Mouse (Mus musculus): Measurements from ENCODE around the gene Sgo2a. TPM values are rescaled to one million over a fixed set of nuclear protein-coding genes. Genes with fewer than 3 reads are reported as not detected.

Sgo2a gene
- 18.3 and 21.2 TPM in 2 replicates for polyA plus RNA-seq (2016; fragmentation: Nextera tagmentation; extraction: Ambion mirVana)

GRCm38 (mm10) chr1:57995432-57996132 lies at the start of gene Sgo2a:
TSS of gene Sgo2a (plus strand) at chr1:57995971.
- H3K27me3 ChIP-seq (ENCODE audit: low read depth, poor library complexity, severe bottlenecking) = no peaks in the 10 kb centered on the region
- H3K36me3 ChIP-seq = peaks cover 18% of the 10 kb centered on the region
- peak within 1 kb of the TSS; percentile 77 for H3K4me3 ChIP-seq
- DNase-seq (ENCODE audit: low spot score) = peak; percentile 98
- H3K4me1 ChIP-seq = peaks cover 10% of the 10 kb centered on the region
- H3K9me3 ChIP-seq (replicated peaks) = no peaks in the 10 kb centered on the region
- H3K27ac ChIP-seq = peak within 1 kb of the TSS; percentile 94
- 7% methylated on average over 30 of the region's 30 CpGs for WGBS

GRCm38 (mm10) chr1:57947552-57948347 lies 48.0 kb upstream of the Sgo2a start:
- Histone ChIP-seq H3K4me3 (no peak overlapping the region), H3K36me3 (0 out of 2 replicates have a peak, but pooled peaks cover 7% of the 10 kb centered on the region), H3K27ac (no peak overlapping the region), H3K27me3 (ENCODE audit: low read depth, poor library complexity, severe bottlenecking) (0 out of 2 replicates have a peak, but pooled peaks cover 4% of the 10 kb centered on the region), H3K4me1 (no peaks in the 10 kb centered on the region), H3K9me3 (replicated peaks) (no peaks in the 10 kb centered on the region)
- DNase-seq (ENCODE audit: low spot score) = no peak
- 43% methylated on average over 2 of the region's 2 CpGs for WGBS

- no peak overlapping the region for H3K27ac ChIP-seq
- 0 out of 2 replicates have a peak, but pooled peaks cover 7% of the 10 kb centered on the region for H3K36me3 ChIP-seq
- H3K9me3 ChIP-seq (replicated peaks) = no peaks in the 10 kb centered on the region
- whole genome bisulfite sequencing = 27% methylated on average over 1 of the region's 1 CpGs
- H3K4me3 ChIP-seq = no peak overlapping the region
- no peak for DNase-seq (ENCODE audit: low spot score)
- H3K4me1 ChIP-seq = no peaks in the 10 kb centered on the region
- H3K27me3 ChIP-seq (ENCODE audit: low read depth, poor library complexity, severe bottlenecking) = no peaks in the 10 kb centered on the region
Measured at GRCm38 (mm10) chr1:57949195-57949594, 46.6 kb upstream of the Sgo2a start.

GRCm38 (mm10) chr1:57949716-57950115 lies 46.1 kb upstream of the Sgo2a start:
- peaks cover 12% of the 10 kb centered on the region; the same call in 1 of the 2 replicates for H3K36me3 ChIP-seq
- H3K9me3 ChIP-seq (replicated peaks) = no peaks in the 10 kb centered on the region
- no peak overlapping the region for H3K4me3 ChIP-seq
- no peaks in the 10 kb centered on the region for H3K27me3 ChIP-seq (ENCODE audit: low read depth, poor library complexity, severe bottlenecking)
- no peak for DNase-seq (ENCODE audit: low spot score)
- 81% methylated on average over 5 of the region's 5 CpGs for WGBS
- H3K4me1 ChIP-seq = no peaks in the 10 kb centered on the region
- H3K27ac ChIP-seq = no peak overlapping the region

- H3K9me3 ChIP-seq (replicated peaks) = no peaks in the 10 kb centered on the region
- H3K36me3 ChIP-seq = peaks cover 30% of the 10 kb centered on the region
- no peak overlapping the region for H3K27ac ChIP-seq
- DNase-seq (ENCODE audit: low spot score) = no peak
- no peak overlapping the region for H3K4me3 ChIP-seq
- no peaks in the 10 kb centered on the region for H3K27me3 ChIP-seq (ENCODE audit: low read depth, poor library complexity, severe bottlenecking)
- 96% methylated on average over 4 of the region's 4 CpGs for WGBS
- H3K4me1 ChIP-seq = no peaks in the 10 kb centered on the region
Measured at GRCm38 (mm10) chr1:57952509-57952908, 43.3 kb upstream of the Sgo2a start.

GRCm38 (mm10) chr1:57953586-57954375 lies 42.0 kb upstream of the Sgo2a start:
- peaks cover 34% of the 10 kb centered on the region for H3K36me3 ChIP-seq
- H3K27ac ChIP-seq = no peak overlapping the region
- DNase-seq (ENCODE audit: low spot score) = no peak
- WGBS = 89% methylated on average over 16 of the region's 16 CpGs
- no peaks in the 10 kb centered on the region for H3K27me3 ChIP-seq (ENCODE audit: low read depth, poor library complexity, severe bottlenecking)
- no peaks in the 10 kb centered on the region for H3K4me1 ChIP-seq
- no peak overlapping the region for H3K4me3 ChIP-seq
- H3K9me3 ChIP-seq (replicated peaks) = no peaks in the 10 kb centered on the region

- Histone ChIP-seq H3K4me3 (no peak overlapping the region), H3K27me3 (ENCODE audit: low read depth, poor library complexity, severe bottlenecking) (no peaks in the 10 kb centered on the region), H3K9me3 (replicated peaks) (no peaks in the 10 kb centered on the region), H3K36me3 (peaks cover 39% of the 10 kb centered on the region), H3K27ac (no peak overlapping the region), H3K4me1 (no peaks in the 10 kb centered on the region)
- 91% methylated on average over 5 of the region's 5 CpGs for WGBS
- DNase-seq (ENCODE audit: low spot score) = no peak
Measured at GRCm38 (mm10) chr1:57954376-57954765, 41.4 kb upstream of the Sgo2a start.

- Histone ChIP-seq H3K4me3 (no peak overlapping the region), H3K27me3 (ENCODE audit: low read depth, poor library complexity, severe bottlenecking) (no peaks in the 10 kb centered on the region), H3K27ac (no peak overlapping the region), H3K9me3 (replicated peaks) (no peaks in the 10 kb centered on the region), H3K4me1 (no peaks in the 10 kb centered on the region), H3K36me3 (peaks cover 51% of the 10 kb centered on the region)
- 92% methylated on average over 1 of the region's 1 CpGs for WGBS
- DNase-seq (ENCODE audit: low spot score) = no peak
Measured at GRCm38 (mm10) chr1:57955774-57956173, 40.0 kb upstream of the Sgo2a start.

GRCm38 (mm10) chr1:57969327-57970271 lies 26.2 kb upstream of the Sgo2a start:
- peak overlapping the region; percentile 94 for H3K27ac ChIP-seq
- peaks cover 7% of the 10 kb centered on the region for H3K4me1 ChIP-seq
- H3K36me3 ChIP-seq = peaks cover 22% of the 10 kb centered on the region
- no peaks in the 10 kb centered on the region for H3K27me3 ChIP-seq (ENCODE audit: low read depth, poor library complexity, severe bottlenecking)
- DNase-seq (ENCODE audit: low spot score) = peak; percentile 99
- H3K4me3 ChIP-seq = peak overlapping the region; percentile 76
- H3K9me3 ChIP-seq (replicated peaks) = no peaks in the 10 kb centered on the region
- under 1% methylated on average over 65 of the region's 65 CpGs for WGBS

GRCm38 (mm10) chr1:57971588-57971987 lies 24.2 kb upstream of the Sgo2a start:
- Histone ChIP-seq H3K36me3 (peaks cover 7% of the 10 kb centered on the region; the same call in 1 of the 2 replicates), H3K9me3 (replicated peaks) (no peaks in the 10 kb centered on the region), H3K27me3 (ENCODE audit: low read depth, poor library complexity, severe bottlenecking) (no peaks in the 10 kb centered on the region), H3K4me3 (no peak overlapping the region), H3K4me1 (peaks cover 7% of the 10 kb centered on the region), H3K27ac (no peak overlapping the region)
- 88% methylated on average over 2 of the region's 2 CpGs for WGBS
- DNase-seq (ENCODE audit: low spot score) = no peak

GRCm38 (mm10) chr1:57976860-57977259 lies 18.9 kb upstream of the Sgo2a start:
- no peaks in the 10 kb centered on the region for H3K4me1 ChIP-seq
- H3K36me3 ChIP-seq = no peaks in the 10 kb centered on the region
- no peaks in the 10 kb centered on the region for H3K9me3 ChIP-seq (replicated peaks)
- DNase-seq (ENCODE audit: low spot score) = no peak
- no peak overlapping the region for H3K27ac ChIP-seq
- WGBS = 94% methylated on average over 3 of the region's 3 CpGs
- H3K27me3 ChIP-seq (ENCODE audit: low read depth, poor library complexity, severe bottlenecking) = no peaks in the 10 kb centered on the region
- no peak overlapping the region for H3K4me3 ChIP-seq

Data from limb, embryonic 10.5 days (tissue).